Mouse (Mus musculus) hindbrain, postnatal 0 days (tissue): ENCODE data around the gene Spata3. TPM values are rescaled to one million over a fixed set of nuclear protein-coding genes. Genes with fewer than 3 reads are reported as not detected.
A peak's percentile ranks its signal among the peaks of the same experiment; 100 is the strongest.
"Not testable (repeated sequence)": the region's sequence is repeated elsewhere in the genome, so short reads cannot be mapped to it uniquely, and the experiment has no call there.

ENCODE experiments used
- ATAC-seq: fragments of 200-750 bp; cut with Nextera tagmentation; 2 replicates; pipeline ENCODE4 v1.8.0; 2017; ENCODE audit warnings: mild to moderate bottlenecking, moderate TSS enrichment, moderate library complexity
- DNase-seq: peaks from one replicate; pipeline ENCODE4 v3.0.0-alpha.2; 2015; ENCODE audit warnings: low spot score
- H3K27ac ChIP-seq: fragments of 300-500 bp; sonication (generic); 2 replicates; pipeline ENCODE4 v1.5.1; 2014; ENCODE audit warnings: mild to moderate bottlenecking
- H3K27me3 ChIP-seq: fragments of 300-500 bp; sonication (generic); 2 replicates; pipeline ENCODE4 v1.6.1; 2014; ENCODE audit warnings: low read length, mixed read lengths; ENCODE audit not compliant: insufficient read depth
- H3K36me3 ChIP-seq: fragments of 300-500 bp; sonication (generic); 2 replicates; pipeline ENCODE4 v1.6.1; 2014; ENCODE audit warnings: low read length, mixed read lengths; ENCODE audit not compliant: insufficient read depth
- H3K4me1 ChIP-seq: fragments of 300-500 bp; sonication (generic); 2 replicates; pipeline ENCODE4 v1.6.1; 2014; ENCODE audit warnings: antibody characterized with exemption, low read length, mixed read lengths; ENCODE audit not compliant: insufficient read depth
- H3K4me2 ChIP-seq: fragments of 300-500 bp; sonication (generic); 2 replicates; pipeline ENCODE4 v1.6.1; 2014; ENCODE audit warnings: low read depth, mild to moderate bottlenecking, low read length, moderate library complexity, mixed read lengths
- H3K4me3 ChIP-seq: fragments of 300-500 bp; sonication (generic); 2 replicates; pipeline ENCODE4 v1.5.1; 2014; ENCODE audit warnings: low read length
- H3K9ac ChIP-seq: fragments of 300-500 bp; sonication (generic); replicated peaks from 2 replicates; pipeline ENCODE4 v1.6.1; 2014; ENCODE audit warnings: mild to moderate bottlenecking, low read length, moderate library complexity, mixed read lengths
- H3K9me3 ChIP-seq: fragments of 300-500 bp; sonication (generic); 2 replicates; pipeline ENCODE4 v1.6.1; 2016; ENCODE audit warnings: low read length, mixed read lengths
- CTCF ChIP-seq: IDR thresholded peaks from 2 replicates; pipeline ENCODE4 v1.5.1; 2016; ENCODE audit warnings: antibody characterized with exemption, control low read depth, low read depth
- WGBS: fragments of 180-500 bp; shearing (Covaris S2); extraction: QIAGEN DNeasy Blood & Tissue Kit; methylation state at CpG from one replicate; pipeline ENCODE4 v1.1.7; 2014; 5-methylcytosine and 5-hydroxymethylcytosine counted together
- polyA plus RNA-seq: library from polyadenylated mRNA; unstranded; fragments of >200 nt; fragmentation: Nextera tagmentation; extraction: Ambion mirVana; gene quantifications from 2 replicates; pipeline ENCODE4 v1.2.1, GENCODE M21; 2015
- total RNA-seq: library from RNA; depleted of rRNA; stranded (reverse); fragments of >200 nt; gene quantifications from 2 replicates; pipeline ENCODE4 v1.2.3, GENCODE M21; 2014

Spata3 gene
- total and polyA plus RNA-seq, 2 experiments from 2014 or later = 1.2 to 1.3 TPM

DNA sequence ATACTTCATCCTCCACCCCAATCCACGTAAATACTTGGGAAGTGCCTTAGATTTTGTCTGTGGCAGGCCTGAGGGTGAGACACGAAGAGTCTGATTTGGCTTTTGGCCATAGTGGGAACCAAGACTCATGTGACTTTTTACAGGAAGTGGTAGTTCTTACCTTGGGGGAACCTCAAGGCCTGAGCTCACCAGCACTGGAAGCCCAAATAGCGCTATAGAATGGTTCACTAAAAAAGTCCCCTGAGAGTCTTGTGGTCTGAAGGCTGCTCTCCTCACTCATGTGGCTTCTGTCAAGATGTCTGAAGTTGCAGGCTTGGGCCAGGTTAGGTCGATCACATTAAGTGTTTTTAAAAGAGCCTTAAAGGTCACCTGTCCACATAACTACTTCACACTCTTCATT is 18.6 kb upstream of the Spata3 start:
- Histone ChIP-seq H3K27ac (no peak overlapping the region), H3K4me3 (no peak overlapping the region), H3K9me3 (no peaks in the 10 kb centered on the region), H3K9ac (no peak overlapping the region), H3K27me3 (no peaks in the 10 kb centered on the region), H3K36me3 (no peaks in the 10 kb centered on the region), H3K4me2 (no peak overlapping the region), H3K4me1 (no peaks in the 10 kb centered on the region)
- ATAC-seq (no peak), DNase-seq (no peak)
- no peak for TF ChIP-seq CTCF
- WGBS = 84% methylated on average over 4 of the region's 4 CpGs

DNA sequence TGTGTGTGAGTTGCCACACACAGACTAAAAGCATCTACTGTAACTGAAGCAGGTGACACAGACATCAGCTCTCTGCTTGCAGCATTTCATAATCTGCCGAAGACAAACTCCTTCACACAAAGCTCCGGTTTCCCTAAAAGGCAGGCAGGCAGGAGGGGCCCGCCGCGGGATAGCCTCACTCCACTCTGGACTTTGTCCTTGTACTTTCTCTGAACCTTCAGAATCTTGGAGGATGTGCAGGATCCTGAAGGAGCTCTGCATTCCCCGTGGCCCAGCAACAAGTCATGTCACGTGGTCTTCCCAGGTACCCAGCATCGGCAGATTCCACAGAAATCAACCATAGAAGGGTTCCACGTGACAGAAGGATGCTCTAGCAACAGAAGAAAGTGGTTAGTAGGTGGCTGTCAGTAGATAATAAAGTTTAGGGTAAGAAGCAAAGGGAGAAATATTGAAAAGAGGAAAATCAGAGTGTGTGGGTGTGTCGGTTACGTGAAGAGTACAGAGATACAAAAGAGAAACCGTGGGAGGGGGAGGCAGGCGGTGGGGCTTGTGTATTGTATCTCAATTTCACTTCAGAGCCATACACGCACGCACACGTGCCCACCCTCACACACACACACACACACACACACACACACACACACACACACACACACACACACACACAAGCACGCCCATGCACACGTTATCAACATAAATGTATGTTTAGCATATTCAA is 16.6 kb upstream of the Spata3 start:
- DNase-seq = no peak
- Histone ChIP-seq H3K4me2 (no peak overlapping the region), H3K36me3 (no peaks in the 10 kb centered on the region), H3K27me3 (no peaks in the 10 kb centered on the region), H3K9me3 (no peaks in the 10 kb centered on the region), H3K9ac (no peak overlapping the region), H3K4me1 (no peaks in the 10 kb centered on the region), H3K27ac (no peak overlapping the region), H3K4me3 (no peak overlapping the region)
- TF ChIP-seq CTCF = no peak
- 83% methylated on average over 18 of the region's 18 CpGs for WGBS
- no peak for ATAC-seq

DNA sequence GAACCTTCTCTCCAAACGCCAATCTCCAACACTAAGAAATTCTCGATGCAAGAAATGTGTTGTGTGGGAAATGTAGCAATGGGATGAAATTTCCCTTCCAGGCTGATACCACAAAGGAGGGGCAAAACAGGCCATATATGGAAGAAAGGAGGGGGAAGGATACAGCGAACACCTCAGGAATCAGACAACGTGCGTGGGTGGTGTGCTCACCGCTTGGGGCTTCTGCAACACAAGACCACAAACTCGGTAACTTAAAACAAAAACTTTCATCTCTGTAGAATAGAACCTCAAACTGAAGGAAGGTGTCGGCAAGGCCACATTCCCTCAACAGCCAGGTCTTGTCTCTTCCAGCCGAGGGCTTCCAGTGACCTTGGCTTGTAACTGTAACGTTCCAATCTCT is 11.1 kb upstream of the Spata3 start:
- H3K4me3 ChIP-seq = no peak overlapping the region
- H3K9ac ChIP-seq = no peak overlapping the region
- ATAC-seq = no peak
- 94% methylated on average over 10 of the region's 10 CpGs for WGBS
- TF ChIP-seq CTCF = no peak
- H3K27me3 ChIP-seq = no peaks in the 10 kb centered on the region
- no peaks in the 10 kb centered on the region for H3K9me3 ChIP-seq
- no peak overlapping the region for H3K4me2 ChIP-seq
- no peak for DNase-seq
- H3K27ac ChIP-seq = no peak overlapping the region
- H3K36me3 ChIP-seq = no peaks in the 10 kb centered on the region
- H3K4me1 ChIP-seq = no peaks in the 10 kb centered on the region

DNA sequence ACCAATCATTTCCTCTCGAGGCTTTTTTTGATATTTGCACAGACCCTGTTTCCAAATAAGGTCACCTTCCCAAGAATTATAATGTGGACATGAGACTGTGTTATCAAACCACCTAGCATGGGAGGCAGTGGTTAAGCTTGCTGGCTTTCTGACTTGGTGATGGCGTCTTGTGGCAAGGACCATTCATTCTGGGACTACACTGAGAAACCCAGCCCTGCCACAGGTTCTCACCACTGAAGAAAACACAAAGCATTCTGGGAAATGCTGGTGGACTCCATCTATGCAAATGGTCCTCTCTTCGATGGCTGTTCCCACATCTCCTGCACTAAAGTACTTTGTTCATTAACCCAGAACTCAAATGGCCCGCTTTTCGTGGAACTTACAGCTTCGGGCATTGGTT is 10.6 kb upstream of the Spata3 start:
- H3K4me1 ChIP-seq = no peaks in the 10 kb centered on the region
- no peaks in the 10 kb centered on the region for H3K9me3 ChIP-seq
- ATAC-seq (no peak), DNase-seq (no peak)
- no peak overlapping the region for H3K4me3 ChIP-seq
- H3K27ac ChIP-seq = no peak overlapping the region
- no peaks in the 10 kb centered on the region for H3K27me3 ChIP-seq
- no peak overlapping the region for H3K9ac ChIP-seq
- WGBS = 89% methylated on average over 6 of the region's 6 CpGs
- TF ChIP-seq CTCF = no peak
- H3K36me3 ChIP-seq = no peaks in the 10 kb centered on the region
- H3K4me2 ChIP-seq = no peak overlapping the region

DNA sequence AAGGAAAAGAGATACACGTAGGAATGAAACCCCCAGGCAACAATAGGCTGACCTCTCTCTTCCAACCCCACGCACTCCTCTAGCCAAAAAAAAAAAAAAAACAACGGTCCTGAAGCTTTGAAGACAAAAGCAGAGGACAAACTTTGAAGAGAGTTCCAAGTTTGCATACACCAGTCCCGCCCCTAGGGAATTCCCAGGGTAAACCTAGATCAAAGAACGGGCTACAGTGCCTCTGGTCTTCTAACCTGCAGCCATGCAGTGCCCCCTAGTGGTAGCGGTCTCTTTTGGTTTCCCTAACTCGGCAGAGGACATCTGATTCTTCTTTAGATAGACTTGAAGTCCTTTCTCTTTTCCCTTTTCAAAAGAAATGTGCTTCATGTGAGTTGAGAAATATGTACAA is 8.8 kb upstream of the Spata3 start:
- peak; percentile 90 for TF ChIP-seq CTCF
- H3K27ac ChIP-seq = no peak overlapping the region
- H3K27me3 ChIP-seq = no peaks in the 10 kb centered on the region
- H3K4me3 ChIP-seq = no peak overlapping the region
- no peaks in the 10 kb centered on the region for H3K9me3 ChIP-seq
- H3K4me2 ChIP-seq = no peak overlapping the region
- no peaks in the 10 kb centered on the region for H3K4me1 ChIP-seq
- peak; percentile 98 for DNase-seq
- 1% methylated on average over 7 of the region's 7 CpGs for WGBS
- ATAC-seq = peak; percentile 87
- H3K36me3 ChIP-seq = no peaks in the 10 kb centered on the region
- H3K9ac ChIP-seq = no peak overlapping the region

DNA sequence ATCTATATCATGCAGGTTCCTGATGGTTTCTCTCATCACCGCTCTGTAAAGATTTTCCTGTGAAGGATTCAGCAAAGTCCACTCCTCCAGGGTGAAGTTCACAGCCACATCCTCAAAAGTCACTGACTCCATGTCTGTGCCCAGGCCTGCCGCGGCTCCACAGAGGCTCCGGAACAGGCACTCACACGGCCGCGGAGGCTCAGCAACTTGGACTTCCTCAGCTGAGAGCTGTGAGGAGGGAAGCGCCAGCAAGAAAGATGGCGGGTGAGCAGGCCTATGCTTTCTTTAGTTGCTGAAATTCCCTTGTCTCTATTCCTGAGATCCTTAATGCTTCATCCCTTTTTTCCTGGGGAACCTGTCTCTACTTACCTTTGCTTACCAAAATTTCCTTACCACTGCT is 858 bp upstream of the Spata3 start:
- 96% methylated on average over 9 of the region's 9 CpGs for WGBS
- DNase-seq, H3K27me3 ChIP-seq, H3K9ac ChIP-seq, H3K27ac ChIP-seq, H3K4me1 ChIP-seq, H3K36me3 ChIP-seq, ATAC-seq, H3K4me2 ChIP-seq, H3K4me3 ChIP-seq, H3K9me3 ChIP-seq: not testable (repeated sequence)

DNA sequence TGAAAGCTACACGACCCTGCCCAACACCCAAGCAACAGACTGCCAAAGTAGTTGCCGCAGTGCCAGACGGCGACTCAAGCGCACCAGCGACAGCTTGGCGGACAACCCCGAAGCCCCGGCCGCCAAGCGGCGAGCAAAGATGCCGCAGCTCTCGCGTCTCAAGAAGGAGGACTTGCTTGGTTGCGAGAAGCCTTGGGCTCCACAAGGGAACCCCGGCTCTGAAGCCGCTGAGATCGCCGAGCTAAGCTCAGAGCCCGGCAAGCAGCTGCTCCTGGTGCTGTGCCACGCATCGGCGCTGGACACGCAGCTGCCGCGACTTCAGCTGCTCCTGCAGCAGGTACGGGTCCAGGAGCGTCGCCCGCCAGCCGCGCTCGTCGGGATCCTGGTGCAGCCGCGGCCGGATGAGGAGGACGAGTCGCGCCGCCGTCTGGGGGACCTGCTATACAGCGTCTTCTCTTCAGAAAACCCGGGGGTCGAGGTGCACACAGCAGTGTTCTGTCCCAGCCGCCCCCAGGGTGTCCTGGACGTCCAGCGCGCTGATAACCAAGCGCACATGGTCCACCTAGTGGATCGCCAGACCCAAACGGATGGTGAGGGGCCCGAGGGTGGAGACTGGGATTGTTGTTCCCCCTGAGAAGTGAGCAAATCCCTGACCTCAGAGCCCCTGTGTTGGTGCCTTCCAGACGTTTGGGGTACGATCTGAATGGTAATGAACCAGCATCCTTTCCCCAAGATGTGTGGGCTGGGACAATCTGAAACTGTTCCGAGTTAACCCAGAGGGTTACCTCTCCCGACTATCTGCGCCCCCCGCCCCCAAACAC is 1.8 kb downstream of the Spata3 start:
- DNase-seq (peak; percentile 90), ATAC-seq (peak; percentile 91)
- Histone ChIP-seq H3K9ac (peak overlapping the region; percentile 67), H3K27ac (peak overlapping the region; percentile 82), H3K4me2 (peak overlapping the region; percentile 96), H3K27me3 (no peaks in the 10 kb centered on the region), H3K9me3 (no peaks in the 10 kb centered on the region), H3K36me3 (no peaks in the 10 kb centered on the region), H3K4me3 (peak overlapping the region; percentile 45), H3K4me1 (no peaks in the 10 kb centered on the region)
- WGBS = 3% methylated on average over 60 of the region's 60 CpGs
- TF ChIP-seq CTCF = peak; percentile 79
